Mouse (Mus musculus) embryonic fibroblast, embryonic 13.5 days (primary cell): ENCODE data around the gene Cdk19.

Experiments used
- CTCF ChIP-seq: IDR thresholded peaks from 2 replicates; pipeline ENCODE4 v1.5.1; 2011; ENCODE audit warnings: mild to moderate bottlenecking, control low read depth, low read length, moderate library complexity, borderline replicate concordance; ENCODE audit not compliant: insufficient read depth
- POLR2A ChIP-seq: IDR thresholded peaks from 2 replicates; pipeline ENCODE4 v1.6.1; 2011; ENCODE audit warnings: low read depth, mild to moderate bottlenecking, control low read depth, low read length, moderate library complexity

DNA sequence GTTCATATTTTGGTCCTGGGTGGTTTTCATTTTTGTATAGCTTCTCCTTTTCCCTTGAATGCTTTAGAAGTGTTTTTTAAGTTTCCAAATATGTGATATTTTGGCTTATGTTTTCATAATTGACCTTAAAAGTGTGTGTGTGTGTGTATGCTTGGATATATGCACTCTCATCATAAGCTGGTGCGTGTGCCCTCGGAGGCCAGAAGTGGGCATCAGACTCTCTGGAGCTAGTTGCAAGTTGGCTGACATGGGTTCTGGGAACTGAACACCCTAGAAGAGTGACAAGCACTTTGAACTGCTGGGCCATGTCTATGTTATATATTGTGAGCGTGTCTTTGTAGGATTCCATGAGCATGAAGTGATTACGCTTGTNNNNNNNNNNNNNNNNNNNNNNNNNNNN is 110.8 kb downstream of the Cdk19 start:
- TF ChIP-seq CTCF (no peak), POLR2A (no peak)
